Mouse (Mus musculus) ES-Bruce4 (cell line): Measurements from ENCODE around the gene Hs2st1. TPM values are rescaled to one million over a fixed set of nuclear protein-coding genes. Genes with fewer than 3 reads are reported as not detected.
A peak's percentile ranks its signal among the peaks of the same experiment; 100 is the strongest.

Experiments
- H3K27ac ChIP-seq: 2 replicates; pipeline ENCODE4 v1.5.1; 2012; ENCODE audit warnings: low read length, inconsistent platforms; ENCODE audit not compliant: insufficient read depth
- H3K27me3 ChIP-seq: 2 replicates; pipeline ENCODE4 v1.6.1; 2012; ENCODE audit warnings: mild to moderate bottlenecking, low read length, inconsistent platforms; ENCODE audit not compliant: control insufficient read depth, poor library complexity, insufficient read depth, severe bottlenecking
- H3K36me3 ChIP-seq: 2 replicates; pipeline ENCODE4 v1.6.1; 2012; ENCODE audit warnings: inconsistent platforms, mild to moderate bottlenecking, low read length, moderate library complexity; ENCODE audit not compliant: control insufficient read depth, poor library complexity, insufficient read depth, severe bottlenecking
- H3K4me1 ChIP-seq: one replicate; pipeline ENCODE4 v1.8.1; 2011; ENCODE audit warnings: low read length; ENCODE audit not compliant: control insufficient read depth, insufficient read depth
- H3K4me3 ChIP-seq: 2 replicates; pipeline ENCODE4 v1.5.1; 2011; ENCODE audit warnings: low read depth, mild to moderate bottlenecking, low read length
- H3K9ac ChIP-seq: 2 replicates; pipeline ENCODE4 v1.6.1; 2012; ENCODE audit warnings: low read depth, mild to moderate bottlenecking, inconsistent platforms; ENCODE audit not compliant: poor library complexity, severe bottlenecking
- H3K9me3 ChIP-seq: replicated peaks from 2 replicates; pipeline ENCODE4 v1.6.1; 2012; ENCODE audit warnings: mild to moderate bottlenecking, low read length, inconsistent platforms; ENCODE audit not compliant: control insufficient read depth, poor library complexity, insufficient read depth, severe bottlenecking
- CTCF ChIP-seq: IDR thresholded peaks from one replicate; pipeline ENCODE4 v1.8.1; 2011; ENCODE audit warnings: low read depth, low read length
- EP300 ChIP-seq: IDR thresholded peaks from 2 replicates; pipeline ENCODE4 v1.6.1; 2011; ENCODE audit warnings: low read depth, low read length; ENCODE audit not compliant: insufficient read depth
- POLR2A ChIP-seq: IDR thresholded peaks from one replicate; pipeline ENCODE4 v1.8.1; 2011; ENCODE audit warnings: low read length; ENCODE audit not compliant: insufficient read depth
- polyA plus RNA-seq: library from polyadenylated mRNA; stranded (reverse); fragments of >200 nt; gene quantifications from 2 replicates; pipeline ENCODE4 v1.2.4, GENCODE M21; 2011; ENCODE audit warnings: low read depth; ENCODE audit not compliant: missing spikeins, insufficient read depth, insufficient read length

Gene Hs2st1
- 38.6 and 39.0 TPM in 2 replicates for polyA plus RNA-seq

DNA sequence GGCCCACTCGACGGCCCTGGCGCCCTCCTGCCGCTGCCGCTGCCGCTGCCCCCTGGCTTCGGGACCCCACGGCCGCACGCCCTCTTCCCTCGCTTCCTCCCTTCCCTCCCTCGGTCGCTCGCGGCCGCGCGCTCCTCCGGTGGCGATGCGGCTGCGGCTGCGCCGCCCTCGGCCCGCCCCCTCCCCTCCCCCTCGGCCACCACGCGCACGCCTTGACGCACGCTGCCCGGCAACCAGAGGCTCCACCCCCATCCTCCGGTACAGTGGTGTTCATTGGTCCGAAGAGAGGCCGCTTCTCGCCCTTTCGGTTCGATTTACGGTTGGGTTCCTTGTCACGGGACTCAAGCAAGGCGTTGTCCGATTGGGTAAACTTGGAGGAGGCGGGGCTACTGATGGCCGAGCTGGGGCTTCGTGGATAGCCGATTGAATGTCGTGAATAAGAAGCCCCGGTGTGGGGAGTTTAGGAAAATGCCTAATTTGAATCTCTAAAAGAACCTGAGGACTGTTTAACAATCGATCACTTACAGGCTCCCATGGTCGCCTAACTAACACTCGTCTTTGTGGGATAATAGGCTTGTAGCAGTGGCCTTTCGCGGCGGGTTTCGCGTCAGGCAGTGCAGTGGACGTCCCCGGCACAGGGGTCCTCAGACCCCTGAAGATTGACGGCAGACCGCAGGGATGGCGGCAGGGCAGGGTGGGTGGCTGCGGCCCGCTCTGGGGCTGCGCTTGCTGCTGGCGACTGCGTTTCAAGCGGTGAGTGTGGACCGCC is at the start of gene Hs2st1, which contains the start of gene Selenof:
Gene Hs2st1 (minus strand): TSS at position 135 of the 769 bp plus-strand sequence.
Gene Selenof (plus strand): TSS at position 258 of the 769 bp plus-strand sequence.
- Histone ChIP-seq H3K27ac (peak within 1 kb of the TSS; percentile 74), H3K9ac (peak within 1 kb of the TSS; percentile 91), H3K9me3 (no peaks in the 10 kb centered on the region), H3K27me3 (no peaks in the 10 kb centered on the region), H3K36me3 (peaks cover 10% of the 10 kb centered on the region), H3K4me1 (no peaks in the 10 kb centered on the region), H3K4me3 (peak within 1 kb of the TSS; percentile 96)
- TF ChIP-seq POLR2A (peak; percentile 75), EP300 (no peak)

DNA sequence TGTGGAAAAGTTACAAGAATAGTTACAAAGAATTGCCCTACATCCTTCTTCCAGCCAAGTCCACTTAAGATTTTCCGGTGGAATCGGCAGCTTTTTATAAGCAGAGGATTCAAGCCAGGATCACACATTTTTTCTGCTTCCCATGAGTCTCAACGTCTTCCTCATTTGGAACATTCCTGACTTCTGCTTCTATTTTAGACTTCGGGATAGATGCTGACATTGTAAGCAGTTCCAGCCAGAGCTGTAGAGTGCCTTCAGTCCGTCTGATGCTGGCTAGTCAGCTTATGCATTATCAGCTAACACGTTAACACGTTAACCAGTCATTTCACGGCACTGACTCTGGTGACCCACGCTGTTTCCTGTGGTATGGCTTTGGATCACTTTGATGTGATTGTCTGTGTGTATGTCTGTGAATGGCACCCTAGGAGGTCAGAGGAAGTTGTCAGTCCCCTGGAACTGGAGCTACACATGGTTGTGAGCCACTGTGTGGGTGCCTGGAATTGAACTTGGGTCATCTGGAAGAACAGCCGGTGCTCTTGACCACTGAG is 47.7 kb upstream of the Hs2st1 start:
- Histone ChIP-seq H3K27ac (no peak overlapping the region), H3K36me3 (no peaks in the 10 kb centered on the region), H3K27me3 (no peaks in the 10 kb centered on the region), H3K4me1 (no peaks in the 10 kb centered on the region), H3K9ac (no peak overlapping the region), H3K9me3 (peaks cover 36% of the 10 kb centered on the region), H3K4me3 (no peak overlapping the region)
- TF ChIP-seq CTCF (no peak), EP300 (no peak), POLR2A (no peak)

DNA sequence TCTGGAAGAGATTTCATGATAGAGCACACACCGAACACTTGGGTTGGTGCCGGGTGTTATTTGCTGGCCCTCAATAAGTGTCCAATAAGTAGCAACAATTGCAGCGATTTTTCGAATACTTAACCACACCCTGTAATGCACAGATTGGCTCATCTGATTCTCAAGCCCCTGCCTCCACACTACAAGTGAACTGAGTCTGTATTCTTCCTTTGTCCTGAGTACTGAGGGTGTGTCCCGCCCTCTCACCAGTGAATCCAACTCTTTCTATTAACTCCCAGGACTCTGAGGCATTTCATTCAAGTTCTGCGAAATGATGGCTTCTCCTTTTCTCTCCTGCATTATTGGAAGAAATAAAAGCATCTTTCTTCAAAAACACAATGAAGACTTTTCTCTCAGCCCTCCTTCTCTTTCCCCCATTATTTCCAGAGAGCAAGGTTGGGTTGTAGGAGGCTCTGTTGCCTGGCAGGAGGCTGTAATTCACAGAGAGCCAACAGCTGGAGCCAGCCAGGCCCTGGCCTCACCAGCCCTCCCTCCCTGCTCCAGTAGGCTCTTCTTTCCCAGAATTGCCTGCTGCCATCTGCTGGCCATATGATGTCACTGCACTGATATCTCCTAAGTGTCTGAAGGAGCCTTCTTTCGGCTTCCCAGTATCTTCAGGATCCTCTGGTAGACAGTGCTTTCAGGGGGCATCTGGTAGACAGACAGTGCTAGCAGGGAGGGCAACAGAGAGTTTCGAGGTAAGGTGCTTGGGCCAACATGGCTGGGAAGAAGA is 46.9 kb upstream of the Hs2st1 start:
- peaks cover 2% of the 10 kb centered on the region for H3K4me1 ChIP-seq

DNA sequence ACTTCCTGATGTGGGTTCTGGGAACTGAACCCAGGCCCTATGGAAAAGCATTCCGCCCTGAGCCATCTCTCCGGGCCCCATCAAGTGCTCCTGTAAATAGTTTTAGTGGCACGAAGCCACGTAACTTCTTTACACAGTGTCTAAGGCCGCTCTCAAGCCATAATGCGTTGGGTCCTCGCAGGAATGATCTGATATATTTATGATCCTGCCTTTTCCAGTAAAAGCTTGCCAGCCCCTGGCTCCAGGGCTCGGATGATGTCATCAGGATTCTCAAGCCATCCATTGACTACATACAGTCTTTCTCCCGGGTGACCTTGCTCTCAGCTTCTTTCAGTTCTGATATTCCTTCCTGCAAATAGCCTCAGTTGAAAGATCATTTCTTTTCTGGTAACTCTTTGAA is 45.5 kb upstream of the Hs2st1 start:
- H3K36me3 ChIP-seq: no peaks in the 10 kb centered on the region
- TF ChIP-seq CTCF (no peak), EP300 (no peak), POLR2A (no peak)
- H3K4me3 ChIP-seq: no peak overlapping the region
- no peak overlapping the region for H3K27ac ChIP-seq
- peaks cover 3% of the 10 kb centered on the region for H3K4me1 ChIP-seq
- peaks cover 28% of the 10 kb centered on the region for H3K9me3 ChIP-seq
- H3K27me3 ChIP-seq: no peaks in the 10 kb centered on the region
- no peak overlapping the region for H3K9ac ChIP-seq

More for the DNA sequence above, 46.9 kb upstream of the Hs2st1 start:
- no peaks in the 10 kb centered on the region for H3K36me3 ChIP-seq
- H3K9me3 ChIP-seq: peaks cover 31% of the 10 kb centered on the region
- TF ChIP-seq CTCF (peak; percentile 39), EP300 (no peak)
- H3K27ac ChIP-seq: no peak overlapping the region
- no peak overlapping the region for H3K9ac ChIP-seq
- no peaks in the 10 kb centered on the region for H3K27me3 ChIP-seq
- H3K4me3 ChIP-seq: no peak overlapping the region

DNA sequence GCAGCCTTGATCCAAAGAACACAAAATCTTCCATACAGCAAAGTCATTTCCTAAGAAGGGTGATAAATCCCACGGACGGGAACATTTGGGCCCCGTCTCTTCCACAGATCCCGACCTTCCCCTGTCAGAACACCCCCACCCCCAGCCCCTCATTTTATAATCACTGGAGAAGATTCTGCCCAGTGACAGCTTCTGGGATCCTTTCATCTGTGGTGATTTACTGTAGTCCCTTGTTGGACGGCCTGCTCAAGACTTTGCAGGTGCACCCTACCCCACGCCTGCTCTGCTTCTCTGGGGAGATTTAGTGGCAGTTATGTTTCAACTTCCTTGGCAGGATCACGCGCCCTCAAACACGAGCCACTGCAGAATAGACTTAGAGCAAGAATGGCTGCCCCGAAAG is 44.7 kb upstream of the Hs2st1 start:
- Histone ChIP-seq H3K4me3 (no peak overlapping the region), H3K4me1 (peaks cover 3% of the 10 kb centered on the region), H3K27ac (no peak overlapping the region), H3K9me3 (peaks cover 26% of the 10 kb centered on the region), H3K27me3 (no peaks in the 10 kb centered on the region), H3K36me3 (no peaks in the 10 kb centered on the region), H3K9ac (no peak overlapping the region)
- TF ChIP-seq POLR2A (no peak), EP300 (no peak), CTCF (no peak)

DNA sequence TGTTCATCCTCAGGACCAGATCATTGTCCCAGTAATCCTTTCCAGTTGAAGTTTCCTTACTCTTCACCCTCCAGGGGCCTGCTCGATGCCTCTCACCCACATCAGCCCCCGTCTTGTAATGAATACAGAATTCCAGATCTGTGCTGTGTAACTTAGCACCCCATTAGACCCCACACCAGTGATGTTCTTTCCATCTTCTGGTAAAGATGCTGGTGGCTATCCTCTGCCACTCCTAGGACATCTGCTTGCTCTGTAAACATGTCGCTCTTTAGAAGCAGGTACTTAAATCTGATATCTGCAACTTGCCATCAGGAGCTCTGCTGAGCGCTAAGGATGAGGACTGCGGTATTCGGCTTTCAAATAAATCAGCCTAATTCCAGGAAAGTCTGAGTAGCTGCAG is 44.3 kb upstream of the Hs2st1 start:
- Histone ChIP-seq H3K36me3 (no peaks in the 10 kb centered on the region), H3K4me1 (peaks cover 3% of the 10 kb centered on the region), H3K4me3 (no peak overlapping the region), H3K27ac (no peak overlapping the region), H3K9ac (no peak overlapping the region), H3K9me3 (peaks cover 26% of the 10 kb centered on the region), H3K27me3 (no peaks in the 10 kb centered on the region)
- TF ChIP-seq POLR2A (no peak), CTCF (no peak), EP300 (no peak)
